Mouse (Mus musculus): Measurements from ENCODE around the gene Tnfrsf8.

- TF ChIP-seq CTCF (IDR thresholded peaks at IDR 0.05; ENCODE audit: control insufficient read depth, insufficient read depth, low read length), result no peak
- no peak for TF ChIP-seq POLR2A (IDR thresholded peaks at IDR 0.05; ENCODE audit: borderline replicate concordance, control insufficient read depth, low read depth, low read length)
Observed at GRCm38 (mm10) chr4:145341879-145342809, 27.2 kb upstream of the Tnfrsf8 start.
